Mouse (Mus musculus): ENCODE data around the gene Rnf144b. TPM values are rescaled to one million over a fixed set of nuclear protein-coding genes. Genes with fewer than 3 reads are reported as not detected.
A peak's percentile ranks its signal among the peaks of the same experiment; 100 is the strongest.

The Rnf144b gene
- total RNA-seq, 4 experiments from 2014 or later: 23.9 to 28.6 (median 26.7) TPM

GRCm38 (mm10) chr13:47124449-47124848 lies 2.0 kb downstream of the Rnf144b start:
- no peak for DNase-seq (ENCODE audit: low spot score in 2 of 2)

- DNase-seq (ENCODE audit: low spot score in 2 of 2): no peak
Observed at GRCm38 (mm10) chr13:47124986-47125385, 2.5 kb downstream of the Rnf144b start.

- no peak for DNase-seq (ENCODE audit: low spot score in 2 of 2)
Observed at GRCm38 (mm10) chr13:47125595-47125994, 3.1 kb downstream of the Rnf144b start.

GRCm38 (mm10) chr13:47129090-47129489 lies 6.6 kb downstream of the Rnf144b start:
- DNase-seq (ENCODE audit: low spot score in 2 of 2): no peak

- no peak for DNase-seq (ENCODE audit: low spot score in 2 of 2)
Observed at GRCm38 (mm10) chr13:47133058-47133457, 10.6 kb downstream of the Rnf144b start.

GRCm38 (mm10) chr13:47134836-47135235 lies 12.4 kb downstream of the Rnf144b start:
- peak in 1 of 2 experiments; percentile 76 for DNase-seq (ENCODE audit: low spot score in 2 of 2)

GRCm38 (mm10) chr13:47135741-47136140 lies 13.3 kb downstream of the Rnf144b start:
- no peak for DNase-seq (ENCODE audit: low spot score in 2 of 2)

- no peak for DNase-seq (ENCODE audit: low spot score in 2 of 2)
Observed at GRCm38 (mm10) chr13:47142764-47143163, 20.3 kb downstream of the Rnf144b start.

- DNase-seq (ENCODE audit: low spot score in 2 of 2): no peak
Observed at GRCm38 (mm10) chr13:47145939-47146338, 23.5 kb downstream of the Rnf144b start.

- no peak for DNase-seq (ENCODE audit: low spot score in 2 of 2)
Observed at GRCm38 (mm10) chr13:47146388-47146787, 23.9 kb downstream of the Rnf144b start.

- DNase-seq (ENCODE audit: low spot score in 2 of 2): peak in 1 of 2 experiments; percentile 91
Observed at GRCm38 (mm10) chr13:47148573-47148972, 26.1 kb downstream of the Rnf144b start.

GRCm38 (mm10) chr13:47149993-47150392 lies 27.5 kb downstream of the Rnf144b start:
- DNase-seq (ENCODE audit: low spot score in 2 of 2): no peak

GRCm38 (mm10) chr13:47151060-47151459 lies 28.6 kb downstream of the Rnf144b start:
- peak in 1 of 2 experiments; percentile 30 for DNase-seq (ENCODE audit: low spot score in 2 of 2)

GRCm38 (mm10) chr13:47152390-47152789 lies 29.9 kb downstream of the Rnf144b start:
- DNase-seq (ENCODE audit: low spot score in 2 of 2): no peak

- DNase-seq (ENCODE audit: low spot score in 2 of 2): no peak
Observed at GRCm38 (mm10) chr13:47153206-47153605, 30.8 kb downstream of the Rnf144b start.

GRCm38 (mm10) chr13:47154866-47155265 lies 32.4 kb downstream of the Rnf144b start:
- no peak for DNase-seq (ENCODE audit: low spot score in 2 of 2)

- no peak for DNase-seq (ENCODE audit: low spot score in 2 of 2)
Observed at GRCm38 (mm10) chr13:47156841-47157240, 34.4 kb downstream of the Rnf144b start.

- DNase-seq (ENCODE audit: low spot score in 2 of 2): no peak
Observed at GRCm38 (mm10) chr13:47162001-47162400, 39.5 kb downstream of the Rnf144b start.

GRCm38 (mm10) chr13:47164732-47165131 lies 42.3 kb downstream of the Rnf144b start:
- DNase-seq (ENCODE audit: low spot score in 2 of 2): no peak

GRCm38 (mm10) chr13:47165261-47165660 lies 42.8 kb downstream of the Rnf144b start:
- DNase-seq (ENCODE audit: low spot score in 2 of 2): no peak

GRCm38 (mm10) chr13:47168484-47168883 lies 46.0 kb downstream of the Rnf144b start:
- no peak for DNase-seq (ENCODE audit: low spot score in 2 of 2)

GRCm38 (mm10) chr13:47170026-47170425 lies 47.6 kb downstream of the Rnf144b start:
- no peak for DNase-seq (ENCODE audit: low spot score in 2 of 2)

- DNase-seq (ENCODE audit: low spot score in 2 of 2): no peak
Observed at GRCm38 (mm10) chr13:47170811-47171555, 48.5 kb downstream of the Rnf144b start.

Data from left cerebral cortex, adult 8-10 months (tissue).